Mouse (Mus musculus) adrenal gland, adult 2 months (tissue): ENCODE results near the gene Vmn2r50. TPM values are rescaled to one million over a fixed set of nuclear protein-coding genes. Genes with fewer than 3 reads are reported as not detected.
"Not testable (repeated sequence)": the region's sequence is repeated elsewhere in the genome, so short reads cannot be mapped to it uniquely, and the experiment has no call there.

ENCODE experiments used
- DNase-seq: peaks from one replicate; pipeline ENCODE4 v3.0.0; 2021
- long read RNA-seq: library from polyadenylated mRNA; stranded (forward); transcript quantifications from one replicate; pipeline ENCODE4 v2.0.0, GENCODE M21; 2021
- polyA plus RNA-seq: library from polyadenylated mRNA; depleted of rRNA; stranded (reverse); fragments of >200 nt; gene quantifications from 2 replicates; pipeline ENCODE4 v1.2.3, GENCODE M21; 2012; rRNA removed
- total RNA-seq, 2 experiments: library from RNA; stranded (reverse); gene quantifications; 2 replicates each; pipeline ENCODE4 v1.2.3; 2021

Vmn2r50 gene
- total RNA-seq (not detected), polyA plus RNA-seq (not detected in 2 replicates)
- long read RNA-seq: 0 reads

DNA sequence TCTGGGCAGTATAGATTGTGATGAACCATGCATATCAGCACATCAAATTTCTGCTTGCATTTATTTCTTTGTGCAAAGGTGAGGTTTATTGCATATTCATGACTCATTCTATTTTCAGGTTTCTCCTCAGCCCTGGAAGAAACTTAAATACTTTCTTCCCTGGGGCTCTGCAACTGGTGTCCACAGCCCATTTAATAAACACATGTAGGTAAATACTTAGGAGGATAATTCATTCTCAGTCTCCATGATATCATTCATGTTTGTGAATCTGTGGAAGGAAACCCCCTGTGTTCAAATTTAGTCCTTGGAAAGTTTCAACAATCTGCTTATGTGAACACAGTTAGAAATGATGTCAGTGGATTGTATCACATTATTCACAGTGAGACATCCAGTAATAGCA is at the start of gene Vmn2r50:
Gene Vmn2r50 (minus strand): TSS at position 101 of the 400 bp plus-strand sequence.
- not testable (repeated sequence) for DNase-seq

DNA sequence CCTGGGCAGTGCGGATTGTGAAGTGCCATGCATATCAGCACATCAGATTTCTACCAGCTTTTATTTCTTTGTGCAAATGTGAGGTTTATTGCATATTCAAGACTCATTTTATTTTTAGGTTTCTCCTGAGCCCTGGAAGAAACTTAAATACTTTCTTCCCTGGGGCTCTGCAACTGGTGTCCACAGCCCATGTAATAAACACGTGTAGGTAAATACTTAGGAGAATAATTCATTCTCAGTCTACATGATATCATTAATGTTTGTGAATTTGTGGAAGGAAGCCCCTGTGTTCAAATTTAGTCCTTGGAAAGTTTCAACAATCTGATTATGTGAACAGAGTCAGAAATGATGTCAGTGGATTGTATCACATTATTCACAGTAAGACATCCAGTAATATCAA is 60.9 kb downstream of the Vmn2r50 start, which contains the start of gene Vmn2r49:
Gene Vmn2r49 (minus strand): TSS at position 101 of the 400 bp plus-strand sequence.
- DNase-seq: not testable (repeated sequence)

Other genes with a start within 250 kb of the Vmn2r50 start
- not detected for gene Vmn2r47, start 212.0 kb downstream of the Vmn2r50 start, total RNA-seq
- gene Vmn2r47, start 212.0 kb downstream of the Vmn2r50 start, polyA plus RNA-seq: not detected in 2 replicates
- not detected for gene Vmn2r48, start 99.7 kb downstream of the Vmn2r50 start, total RNA-seq
- not detected in 2 replicates for gene Vmn2r48, start 99.7 kb downstream of the Vmn2r50 start, polyA plus RNA-seq
- not detected for gene Vmn2r49, start 61.0 kb downstream of the Vmn2r50 start, total RNA-seq
- gene Vmn2r49, start 61.0 kb downstream of the Vmn2r50 start, polyA plus RNA-seq: not detected in 2 replicates
- not detected for gene Vmn2r51, start 52.4 kb upstream of the Vmn2r50 start, total RNA-seq
- gene Vmn2r51, start 52.4 kb upstream of the Vmn2r50 start, polyA plus RNA-seq: not detected in 2 replicates
- gene Vmn2r52, start 123.3 kb upstream of the Vmn2r50 start, total RNA-seq: not detected
- gene Vmn2r52, start 123.3 kb upstream of the Vmn2r50 start, polyA plus RNA-seq: not detected in 2 replicates
- gene Vmn1r66, start 224.7 kb upstream of the Vmn2r50 start, total RNA-seq: not detected
- not detected in 2 replicates for gene Vmn1r66, start 224.7 kb upstream of the Vmn2r50 start, polyA plus RNA-seq